Mouse (Mus musculus): ENCODE data around the gene Thap11. TPM values are rescaled to one million over a fixed set of nuclear protein-coding genes. Genes with fewer than 3 reads are reported as not detected.

The Thap11 gene
- polyA plus RNA-seq, 1 experiment from 2014 or later: 73.2 TPM

DNA sequence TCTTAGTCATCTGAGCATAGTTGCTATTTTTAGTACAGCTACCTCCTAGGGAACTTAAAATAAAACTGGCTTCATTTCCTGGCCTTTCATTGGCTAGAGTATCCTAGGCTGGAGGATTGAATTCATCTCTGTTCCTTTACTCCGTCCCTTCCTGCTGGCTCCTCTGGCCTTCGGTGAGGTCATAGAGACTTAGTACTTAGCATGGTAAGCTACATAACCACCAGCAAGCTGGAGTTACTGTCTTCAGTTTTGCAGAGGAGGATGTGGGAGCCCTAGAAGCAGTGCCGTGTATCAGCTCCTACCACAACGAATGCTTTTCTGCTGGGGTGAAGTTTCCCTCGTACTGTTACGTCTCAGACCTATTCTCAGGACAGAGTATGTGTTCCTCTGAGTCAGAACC is 19.4 kb downstream of the Thap11 start:
- H3K27ac ChIP-seq (replicated peaks): no peak overlapping the region
- H3K9ac ChIP-seq: no peak overlapping the region
- H3K4me1 ChIP-seq: no peaks in the 10 kb centered on the region
- H3K4me3 ChIP-seq (replicated peaks): no peak overlapping the region
- WGBS: 89% methylated on average over 6 of the region's 6 CpGs
- no peak for ATAC-seq (ENCODE audit: insufficient number of reproducible peaks, low FRiP score, low TSS enrichment, low read depth)
- H3K27me3 ChIP-seq: no peaks in the 10 kb centered on the region
- H3K9me3 ChIP-seq (replicated peaks): no peaks in the 10 kb centered on the region
- H3K36me3 ChIP-seq: peaks cover 84% of the 10 kb centered on the region
- no peak overlapping the region for H3K4me2 ChIP-seq (replicated peaks)

GRCm38 (mm10) chr8:105880754-105881520 is 26.0 kb downstream of the Thap11 start, which contains the start of gene Edc4:
TSS of gene Edc4 (plus strand) at chr8:105880881.
- H3K36me3 ChIP-seq: peaks cover 58% of the 10 kb centered on the region
- H3K4me2 ChIP-seq (replicated peaks): peak within 1 kb of the TSS; percentile 87
- peak within 1 kb of the TSS; percentile 94 for H3K9ac ChIP-seq
- peak within 1 kb of the TSS; percentile 92 for H3K4me3 ChIP-seq (replicated peaks)
- H3K27me3 ChIP-seq: no peaks in the 10 kb centered on the region
- ATAC-seq (ENCODE audit: insufficient number of reproducible peaks, low FRiP score, low TSS enrichment, low read depth): peak; percentile 75
- no peaks in the 10 kb centered on the region for H3K9me3 ChIP-seq (replicated peaks)
- H3K27ac ChIP-seq (replicated peaks): peak within 1 kb of the TSS; percentile 76
- WGBS: under 1% methylated on average over 45 of the region's 45 CpGs
- peaks cover 19% of the 10 kb centered on the region for H3K4me1 ChIP-seq

- 91% methylated on average over 12 of the region's 12 CpGs for WGBS
- no peak for ATAC-seq (ENCODE audit: insufficient number of reproducible peaks, low FRiP score, low TSS enrichment, low read depth)
These were observed 35.0 kb downstream of the Thap11 start for GRCm38 (mm10) chr8:105889756-105890465.

GRCm38 (mm10) chr8:105890870-105891269 is 35.9 kb downstream of the Thap11 start:
- ATAC-seq (ENCODE audit: insufficient number of reproducible peaks, low FRiP score, low TSS enrichment, low read depth): no peak
- Histone ChIP-seq H3K9ac (no peak overlapping the region), H3K4me1 (peaks cover 6% of the 10 kb centered on the region), H3K27ac (replicated peaks) (no peak overlapping the region), H3K4me3 (replicated peaks) (no peak overlapping the region), H3K9me3 (replicated peaks) (no peaks in the 10 kb centered on the region), H3K36me3 (peaks cover 84% of the 10 kb centered on the region), H3K27me3 (no peaks in the 10 kb centered on the region), H3K4me2 (replicated peaks) (no peak overlapping the region)
- WGBS: 85% methylated on average over 6 of the region's 6 CpGs

More at GRCm38 (mm10) chr8:105889756-105890465, 35.0 kb downstream of the Thap11 start:
- Histone ChIP-seq H3K9me3 (replicated peaks) (no peaks in the 10 kb centered on the region), H3K27ac (replicated peaks) (no peak overlapping the region), H3K4me1 (peaks cover 6% of the 10 kb centered on the region), H3K27me3 (no peaks in the 10 kb centered on the region), H3K4me3 (replicated peaks) (no peak overlapping the region), H3K9ac (no peak overlapping the region), H3K36me3 (peaks cover 91% of the 10 kb centered on the region), H3K4me2 (replicated peaks) (no peak overlapping the region)

DNA sequence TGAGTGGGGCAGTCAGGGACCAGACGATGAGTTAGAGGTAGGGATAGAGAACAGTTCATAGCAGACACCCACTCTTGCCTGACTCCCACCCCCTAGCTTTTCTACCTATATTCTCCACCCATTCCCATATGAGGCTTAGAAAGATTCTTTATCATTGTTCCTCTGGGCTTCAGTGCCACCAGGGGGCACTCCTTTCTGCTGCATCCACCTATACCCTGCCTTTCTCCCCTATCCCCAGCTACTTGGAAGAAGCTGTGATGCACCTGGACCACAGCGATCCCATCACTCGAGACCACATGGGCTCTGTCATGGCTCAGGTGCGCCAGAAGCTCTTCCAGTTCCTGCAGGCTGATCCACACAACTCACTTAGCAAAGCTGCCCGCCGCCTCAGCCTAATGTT is 37.5 kb downstream of the Thap11 start:
- 82% methylated on average over 6 of the region's 6 CpGs for WGBS
- no peak overlapping the region for H3K27ac ChIP-seq (replicated peaks)
- peaks cover 69% of the 10 kb centered on the region for H3K36me3 ChIP-seq
- ATAC-seq (ENCODE audit: insufficient number of reproducible peaks, low FRiP score, low TSS enrichment, low read depth): no peak
- H3K4me2 ChIP-seq (replicated peaks): no peak overlapping the region
- peaks cover 6% of the 10 kb centered on the region for H3K4me1 ChIP-seq
- no peaks in the 10 kb centered on the region for H3K9me3 ChIP-seq (replicated peaks)
- H3K27me3 ChIP-seq: no peaks in the 10 kb centered on the region
- H3K4me3 ChIP-seq (replicated peaks): no peak overlapping the region
- H3K9ac ChIP-seq: no peak overlapping the region

DNA sequence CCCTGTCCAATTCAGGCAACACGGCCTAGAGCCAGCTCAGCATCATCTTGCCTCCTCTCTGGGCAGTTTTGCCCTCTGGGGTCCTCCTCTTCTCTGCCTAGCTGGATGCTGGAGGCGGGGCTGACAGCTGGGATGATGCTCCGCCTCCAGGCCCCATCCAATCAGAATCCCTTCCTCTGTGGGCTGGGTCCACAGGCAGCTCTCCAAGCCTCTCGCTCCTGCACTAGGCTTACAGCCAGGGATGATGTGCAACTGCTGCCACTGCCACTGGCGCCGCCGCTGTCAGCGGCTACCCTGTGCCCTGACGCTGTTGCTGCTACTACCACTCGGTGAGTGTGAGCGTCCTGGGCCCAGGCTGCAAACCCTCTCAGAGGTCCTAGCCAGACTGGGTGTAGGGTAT is 38.4 kb downstream of the Thap11 start, which contains the start of gene Nrn1l:
Gene Nrn1l, plus strand, starts transcription at position 229 of the 400 bp plus-strand sequence.
- Histone ChIP-seq H3K9ac (no peak within 1 kb of the TSS), H3K4me3 (replicated peaks) (no peak within 1 kb of the TSS), H3K27me3 (no peaks in the 10 kb centered on the region), H3K36me3 (peaks cover 60% of the 10 kb centered on the region), H3K4me1 (peaks cover 6% of the 10 kb centered on the region), H3K27ac (replicated peaks) (no peak within 1 kb of the TSS), H3K9me3 (replicated peaks) (no peaks in the 10 kb centered on the region), H3K4me2 (replicated peaks) (no peak within 1 kb of the TSS)
- ATAC-seq (ENCODE audit: insufficient number of reproducible peaks, low FRiP score, low TSS enrichment, low read depth): peak; percentile 84
- 6% methylated on average over 11 of the region's 11 CpGs for WGBS

DNA sequence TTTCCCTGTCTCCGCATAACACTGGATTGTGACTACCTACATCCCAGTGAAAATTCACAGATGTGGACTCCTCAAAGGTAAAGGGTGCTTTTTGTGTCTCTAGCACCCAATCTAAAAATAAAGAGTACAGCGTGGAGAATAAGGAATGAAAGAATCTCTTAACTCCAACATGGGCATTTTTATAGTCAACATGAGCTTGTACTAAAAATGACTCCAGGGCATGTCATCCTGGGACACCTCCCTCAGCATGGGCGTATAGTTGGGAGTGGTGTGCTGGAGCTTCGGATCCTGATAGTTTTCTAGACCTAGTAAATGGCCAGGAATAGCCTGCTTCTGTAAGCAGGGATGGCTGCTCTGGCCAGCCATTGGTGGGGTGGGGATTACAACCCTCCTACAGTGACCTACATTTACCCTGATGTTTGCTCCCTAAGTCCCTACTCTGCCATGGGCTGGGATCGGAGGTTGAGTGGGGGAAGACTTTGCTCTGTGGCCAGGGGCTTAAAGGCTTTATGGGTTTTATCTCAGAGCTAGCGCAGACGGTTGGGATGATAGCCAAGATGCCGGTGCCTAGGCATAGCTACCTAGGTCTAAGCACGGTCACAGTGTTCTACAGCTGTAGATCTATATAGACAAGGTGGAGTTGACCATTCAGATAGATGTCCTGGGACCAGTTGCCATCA is 43.0 kb downstream of the Thap11 start:
- no peaks in the 10 kb centered on the region for H3K9me3 ChIP-seq (replicated peaks)
- no peak overlapping the region for H3K27ac ChIP-seq (replicated peaks)
- no peak overlapping the region for H3K9ac ChIP-seq
- no peaks in the 10 kb centered on the region for H3K27me3 ChIP-seq
- peaks cover 14% of the 10 kb centered on the region for H3K36me3 ChIP-seq
- H3K4me2 ChIP-seq (replicated peaks): no peak overlapping the region
- 73% methylated on average over 9 of the region's 9 CpGs for WGBS
- peaks cover 16% of the 10 kb centered on the region for H3K4me1 ChIP-seq
- no peak overlapping the region for H3K4me3 ChIP-seq (replicated peaks)
- no peak for ATAC-seq (ENCODE audit: insufficient number of reproducible peaks, low FRiP score, low TSS enrichment, low read depth)

DNA sequence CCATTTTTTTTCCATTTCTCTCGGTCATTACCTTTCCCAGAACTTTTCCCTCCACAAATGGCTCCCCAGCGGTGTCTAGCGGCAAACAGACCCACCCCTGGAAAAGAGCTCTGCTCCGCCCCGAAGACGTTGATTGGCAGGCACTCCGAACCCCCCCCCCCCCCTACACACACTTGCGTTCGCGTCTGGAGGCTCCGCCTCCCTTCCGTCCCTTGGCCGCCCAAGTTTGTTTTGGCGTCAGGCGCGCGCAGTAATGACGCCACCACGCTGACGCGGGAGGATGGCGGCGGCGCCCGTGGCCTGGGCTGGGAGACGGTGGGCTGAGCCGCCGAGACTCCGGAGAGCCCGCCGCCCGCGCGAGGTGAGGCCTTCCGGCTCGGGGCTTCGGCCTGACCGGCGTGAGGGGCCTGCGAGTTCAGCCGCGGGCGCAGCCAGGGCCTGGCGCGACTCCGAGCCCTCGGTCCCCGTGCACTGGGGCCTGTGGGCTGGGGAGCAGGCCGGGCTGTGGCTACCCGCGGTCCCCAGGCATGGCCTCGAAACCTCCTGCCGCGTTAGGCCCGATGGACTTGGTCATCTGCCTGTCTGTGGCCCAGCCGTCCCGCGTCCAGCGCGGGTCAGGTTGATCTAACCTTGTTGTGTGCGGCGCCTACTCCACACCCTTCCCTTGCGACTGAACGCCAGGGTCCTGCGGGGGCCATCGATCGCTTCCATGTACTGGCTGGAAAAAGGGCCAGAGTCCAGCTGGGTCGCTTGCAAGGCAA is 45.4 kb downstream of the Thap11 start, which contains the start of gene Pskh1:
Gene Pskh1, plus strand, starts transcription at position 262 of the 761 bp plus-strand sequence.
- ATAC-seq (ENCODE audit: insufficient number of reproducible peaks, low FRiP score, low TSS enrichment, low read depth): peak; percentile 93
- H3K36me3 ChIP-seq: no peaks in the 10 kb centered on the region
- WGBS: under 1% methylated on average over 68 of the region's 68 CpGs

DNA sequence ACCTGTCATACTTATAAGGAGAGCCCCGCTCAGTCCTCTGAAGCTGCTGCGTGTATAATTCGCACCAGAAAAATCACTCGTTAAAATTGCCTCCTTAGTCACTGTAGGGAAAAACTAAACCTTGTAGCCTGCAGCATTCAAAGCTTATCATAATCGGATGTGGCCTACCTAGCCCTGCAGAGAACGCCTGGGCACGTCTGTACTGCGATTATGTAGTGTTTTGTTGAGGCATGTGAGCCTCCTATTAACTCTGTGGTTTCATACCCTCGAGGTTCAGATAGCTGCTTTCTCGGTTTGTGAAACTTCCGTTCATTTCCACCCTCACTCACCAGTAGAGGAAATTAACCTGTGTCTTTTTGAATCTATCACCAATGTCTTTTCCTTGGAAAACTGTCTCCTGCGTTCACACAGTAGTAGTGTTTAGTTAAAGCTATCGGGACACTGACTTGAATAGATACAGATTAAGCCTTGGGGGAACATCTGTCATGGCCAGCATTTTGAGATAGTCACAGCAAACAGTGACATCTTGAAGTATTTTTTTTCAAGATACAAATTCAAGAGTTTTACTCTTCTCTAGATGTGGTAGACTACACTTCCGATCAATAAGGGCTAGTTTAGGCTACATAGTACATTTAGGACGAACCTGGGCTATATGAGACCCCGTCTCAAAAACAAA is 46.1 kb downstream of the Thap11 start:
- H3K27ac ChIP-seq (replicated peaks): peak overlapping the region; percentile 91
- peak overlapping the region; percentile 100 for H3K9ac ChIP-seq
- H3K27me3 ChIP-seq: no peaks in the 10 kb centered on the region
- 25% methylated on average over 16 of the region's 16 CpGs for WGBS
- peak overlapping the region; percentile 93 for H3K4me3 ChIP-seq (replicated peaks)
- H3K9me3 ChIP-seq (replicated peaks): no peaks in the 10 kb centered on the region
- H3K4me2 ChIP-seq (replicated peaks): peak overlapping the region; percentile 75
- no peak for ATAC-seq (ENCODE audit: insufficient number of reproducible peaks, low FRiP score, low TSS enrichment, low read depth)
- H3K4me1 ChIP-seq: peaks cover 10% of the 10 kb centered on the region; the same call in 1 of the 2 replicates
- H3K36me3 ChIP-seq: no peaks in the 10 kb centered on the region

More for the DNA sequence above, 45.4 kb downstream of the Thap11 start, which contains the start of gene Pskh1:
- Histone ChIP-seq H3K4me2 (replicated peaks) (peak within 1 kb of the TSS; percentile 75), H3K4me3 (replicated peaks) (peak within 1 kb of the TSS; percentile 93), H3K9ac (peak within 1 kb of the TSS; percentile 100), H3K27me3 (no peaks in the 10 kb centered on the region), H3K4me1 (peaks cover 10% of the 10 kb centered on the region; the same call in 1 of the 2 replicates), H3K9me3 (replicated peaks) (no peaks in the 10 kb centered on the region), H3K27ac (replicated peaks) (peak within 1 kb of the TSS; percentile 91)
